Mouse (Mus musculus): ENCODE measurements at regions not wholly inside any gene's neighbourhood (a gene's known extent, or its start where the extent isn't known, plus 50 kb on each side); places are given as distances from the start of the nearest gene placed in this dataset.

DNA sequence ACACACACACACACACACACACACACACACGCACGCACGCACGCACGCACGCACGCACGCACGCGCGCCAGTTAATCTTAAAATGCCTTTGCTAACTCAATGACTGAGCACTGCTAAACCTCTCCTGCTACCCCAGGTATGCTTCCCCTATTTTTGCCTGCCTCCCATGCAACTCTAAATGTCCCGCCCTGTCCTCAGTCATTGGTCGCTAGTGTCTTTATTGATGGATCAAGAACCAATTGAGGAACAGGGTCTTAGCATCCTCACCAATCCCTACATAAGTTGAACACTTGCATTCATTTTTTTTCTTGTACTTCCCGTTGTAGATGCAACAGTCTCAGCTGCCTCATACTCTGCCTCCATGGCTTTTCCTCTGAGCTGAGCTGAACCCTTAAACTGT lies 72.2 kb upstream of the Ankrd55 start:
- no peak for DNase-seq (ENCODE audit: low read depth, low spot score)

DNA sequence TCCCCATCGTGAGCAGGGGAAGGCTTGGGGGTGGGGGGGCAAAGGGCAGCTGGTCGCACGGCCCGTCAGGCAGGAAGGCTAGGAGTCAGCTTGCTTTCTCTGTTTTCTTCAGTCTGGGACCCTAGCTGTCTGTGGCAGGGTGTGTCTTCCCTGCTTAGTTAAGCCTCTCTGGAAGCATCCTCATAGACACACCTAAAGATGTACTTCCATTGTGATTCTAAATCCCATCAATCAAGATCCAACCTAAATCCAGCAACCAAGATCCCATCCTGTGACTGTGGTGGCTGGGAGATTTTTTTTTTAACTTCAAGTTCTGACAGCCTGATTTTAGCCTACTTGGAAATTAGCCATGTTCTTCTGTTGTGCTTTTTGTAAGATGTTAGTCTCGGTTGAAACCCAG lies 69.9 kb upstream of the Ankrd55 start:
- DNase-seq (ENCODE audit: low read depth, low spot score) = no peak

DNA sequence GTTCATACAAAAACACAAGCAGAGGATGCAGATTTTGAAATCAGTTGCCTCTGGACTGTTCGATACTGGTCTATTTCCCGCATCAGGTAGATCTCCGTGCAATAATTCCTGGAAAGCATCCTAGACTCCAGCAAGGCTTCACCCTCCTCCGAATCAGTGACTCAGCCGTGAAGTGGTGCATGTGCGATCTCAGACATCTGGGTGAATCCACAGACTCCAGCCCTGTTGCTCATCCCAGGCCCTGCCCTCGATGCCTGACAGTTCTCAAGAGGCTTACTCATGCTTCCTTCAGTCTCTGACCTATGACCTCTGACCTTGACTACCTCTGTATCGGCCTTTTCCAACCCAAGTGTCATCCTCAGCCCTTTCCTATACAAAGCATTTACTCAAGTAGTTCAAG lies 68.1 kb upstream of the Ankrd55 start:
- no peak for DNase-seq (ENCODE audit: low read depth, low spot score)

DNA sequence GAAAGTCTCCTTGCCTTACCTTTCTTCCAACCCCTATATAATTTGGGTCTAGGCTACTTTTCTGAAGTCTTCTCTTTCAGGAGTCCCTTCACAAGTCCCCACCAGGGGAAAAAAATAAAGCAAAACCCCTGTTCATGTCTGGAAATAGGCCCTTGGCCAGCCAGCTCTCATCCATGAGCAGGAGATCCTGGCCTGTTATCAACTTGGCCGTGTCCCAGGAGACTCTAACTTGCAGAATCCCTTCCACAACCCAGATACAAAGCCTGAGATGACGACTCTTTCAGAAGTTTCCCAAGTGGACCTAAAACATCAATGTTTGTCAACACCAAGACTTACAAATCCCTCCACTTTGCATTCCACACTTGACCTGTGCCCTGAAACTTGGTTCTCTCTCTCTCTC lies 64.6 kb upstream of the Ankrd55 start:
- DNase-seq (ENCODE audit: low read depth, low spot score) = no peak

DNA sequence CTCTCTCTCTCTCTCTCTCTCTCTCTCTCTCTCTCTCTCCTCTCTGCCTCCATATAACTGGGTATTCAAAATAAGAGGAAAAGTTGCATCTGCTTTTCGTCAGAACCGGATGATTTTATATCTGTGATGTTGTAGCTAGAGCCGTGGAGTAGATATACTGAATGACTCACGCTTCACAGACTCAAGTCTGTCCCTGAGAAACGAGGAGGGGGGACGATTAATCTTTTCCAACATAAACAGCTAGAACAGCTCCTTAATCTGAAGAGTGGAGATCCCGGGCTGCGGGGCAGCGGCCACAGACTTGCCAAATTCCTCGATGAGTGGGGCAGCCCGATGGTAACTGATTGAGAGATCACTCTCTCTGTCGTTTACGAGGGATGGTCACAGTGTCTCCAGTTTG lies 60.5 kb upstream of the Ankrd55 start:
- no peak for DNase-seq (ENCODE audit: low read depth, low spot score)

DNA sequence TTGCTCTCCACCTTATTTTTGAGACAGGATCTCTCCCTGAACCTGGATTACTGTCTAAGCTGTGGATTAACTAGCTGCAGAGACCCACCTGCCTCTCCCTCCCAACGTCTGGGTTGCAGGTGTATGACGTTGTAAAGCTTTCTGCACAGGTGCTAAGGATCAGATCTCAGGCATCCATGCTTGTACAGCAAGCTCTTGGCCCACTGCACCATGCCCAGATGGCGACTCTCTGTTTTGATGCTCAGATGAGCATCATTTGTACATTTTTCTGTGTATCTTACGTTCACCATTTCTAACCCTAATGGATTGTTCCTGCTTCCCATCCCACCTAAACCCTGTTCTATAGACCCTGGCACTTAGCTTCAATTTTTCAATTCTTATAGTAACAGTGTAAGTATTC lies 59.4 kb upstream of the Ankrd55 start:
- no peak for DNase-seq (ENCODE audit: low read depth, low spot score)

DNA sequence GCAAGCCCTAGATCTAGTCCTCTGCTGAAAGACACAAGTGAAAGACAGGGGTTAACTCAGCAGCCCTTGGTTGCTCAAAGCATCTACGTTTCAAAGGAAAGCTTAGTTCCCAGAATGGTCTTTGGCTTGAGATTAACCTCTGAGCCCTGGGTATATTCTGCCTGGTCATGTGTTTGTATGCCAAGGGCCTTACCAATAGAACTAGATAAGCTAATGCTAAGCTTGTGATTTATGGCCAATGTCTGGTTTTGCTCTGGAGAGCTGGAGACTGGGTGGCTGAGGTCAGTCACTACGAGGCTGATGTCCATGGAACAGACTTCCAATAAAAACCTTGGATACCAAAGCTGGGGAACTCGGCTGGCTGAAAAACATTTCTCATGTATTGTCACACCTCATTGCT lies 58.1 kb upstream of the Ankrd55 start:
- no peak for DNase-seq (ENCODE audit: low read depth, low spot score)

DNA sequence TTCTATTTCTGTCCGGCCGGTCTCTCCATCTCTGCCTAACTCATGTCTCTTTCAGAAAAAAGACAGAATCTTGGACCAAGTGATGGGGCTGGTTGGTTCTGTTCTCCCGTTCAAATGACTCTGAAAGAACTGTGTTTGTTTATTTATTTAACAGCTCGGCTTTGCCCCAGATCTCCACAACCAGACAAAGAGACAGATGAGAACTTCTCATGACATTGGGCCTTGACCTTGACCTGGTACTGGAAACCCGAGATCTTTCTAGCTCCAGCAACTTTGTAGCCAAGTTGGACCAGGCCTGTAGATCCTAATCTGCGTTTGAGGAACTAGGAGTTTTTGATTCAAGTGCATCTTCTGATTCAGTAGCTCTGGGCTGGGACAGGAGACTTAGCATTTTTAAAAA lies 53.6 kb upstream of the Ankrd55 start:
- no peak for DNase-seq (ENCODE audit: low read depth, low spot score)

DNA sequence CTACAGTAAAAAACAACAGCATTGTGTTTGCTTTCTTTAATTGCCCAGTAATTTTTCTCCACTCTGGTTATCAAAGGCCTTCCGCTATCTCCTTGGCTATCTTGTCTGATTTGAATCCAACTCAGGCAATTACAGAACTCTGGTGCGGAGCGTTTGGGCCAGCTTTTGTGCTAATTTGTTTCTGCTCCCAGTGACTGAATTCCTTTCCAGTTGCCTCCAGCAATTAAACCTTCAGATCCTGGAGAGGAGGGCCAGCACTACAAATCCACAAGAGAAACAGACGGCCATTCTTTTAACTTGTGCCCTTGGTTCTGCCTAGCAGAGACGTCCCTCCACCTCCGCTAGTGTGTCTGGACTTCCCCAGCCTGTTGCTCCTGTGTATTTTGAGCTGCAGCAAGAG lies 51.3 kb upstream of the Ankrd55 start:
- DNase-seq (ENCODE audit: low read depth, low spot score) = no peak

DNA sequence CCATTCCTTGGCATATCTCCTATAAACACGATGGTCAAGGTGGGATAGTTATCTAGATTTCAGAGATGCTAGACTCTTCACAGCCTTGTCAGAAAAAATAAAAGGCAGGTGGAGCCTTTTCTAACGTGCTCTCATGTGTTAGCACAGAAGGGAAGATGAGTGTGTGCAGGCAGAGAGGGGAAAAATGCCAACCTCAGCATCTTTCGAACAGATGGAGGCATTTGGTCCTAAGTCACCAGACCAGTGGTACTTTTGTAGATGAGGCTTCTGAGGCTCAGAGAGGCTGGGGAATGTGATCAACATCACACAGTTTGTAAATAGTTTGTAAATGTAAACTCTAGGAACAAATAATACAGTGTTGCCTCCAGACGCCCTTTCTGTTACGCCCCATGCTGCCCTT lies 50.9 kb upstream of the Ankrd55 start:
- DNase-seq (ENCODE audit: low read depth, low spot score) = no peak

DNA sequence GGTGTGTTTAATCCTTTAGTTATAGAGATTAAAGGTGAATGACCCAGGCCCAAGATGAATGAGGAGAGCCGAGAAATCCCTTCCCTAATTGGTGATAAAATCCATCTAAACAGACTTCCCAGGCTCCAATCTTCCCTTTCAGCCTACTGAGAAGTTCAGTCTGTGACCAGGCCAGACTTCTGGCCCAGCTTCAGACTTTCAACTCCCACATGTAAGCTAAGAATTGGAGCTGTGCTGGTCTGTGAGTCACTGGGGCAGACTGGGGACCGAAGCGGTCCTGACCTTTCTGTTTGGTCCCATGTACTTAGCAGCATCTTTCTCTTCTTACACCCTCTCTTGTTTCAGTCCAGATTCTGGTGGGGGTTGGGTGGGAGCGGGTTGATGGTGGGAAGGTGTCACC lies 50.3 kb upstream of the Ankrd55 start:
- DNase-seq (ENCODE audit: low read depth, low spot score) = no peak

Data from forelimb bud, embryonic 11.5 days (tissue).